Mouse (Mus musculus) megakaryocyte, embryonic 14.5 days (primary cell): ENCODE data around the gene Hnrnpr.

Experiments
- FLI1 ChIP-seq: IDR thresholded peaks from 2 replicates; pipeline ENCODE4 v1.6.1; 2012; ENCODE audit warnings: low read length, inconsistent platforms, mixed read lengths
- GATA1 ChIP-seq: IDR thresholded peaks from 3 replicates; pipeline ENCODE4 v1.6.1; 2012; ENCODE audit warnings: mixed read lengths, low read length, inconsistent platforms, borderline replicate concordance

DNA sequence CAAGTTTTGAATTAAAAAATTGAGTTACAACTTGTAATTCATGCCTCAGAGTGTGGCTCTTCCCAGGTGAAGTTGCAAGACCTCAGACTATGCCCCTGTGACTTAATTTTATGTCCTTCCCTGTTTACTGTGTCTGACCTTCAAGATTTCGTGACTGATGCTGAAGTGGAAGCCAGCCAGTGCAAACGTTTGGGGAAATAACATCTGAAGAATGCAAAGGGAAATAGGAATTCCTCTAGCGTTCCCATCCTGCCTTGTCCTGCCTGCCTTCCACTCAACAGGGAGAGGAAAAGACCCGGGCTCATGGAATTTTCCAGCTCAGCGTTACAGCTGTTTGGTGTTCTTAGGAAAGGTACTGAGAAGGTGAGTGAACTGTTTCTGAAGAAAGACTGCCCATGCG is 46.3 kb downstream of the Hnrnpr start:
- no peak for TF ChIP-seq GATA1
- TF ChIP-seq FLI1, result no peak
